7 mouse cellular contexts compared by ENCODE assay signal in genomic region chr1:93804818-93805217, GRCm38 (mm10). TPM values are rescaled to one million over a fixed set of nuclear protein-coding genes. Genes with fewer than 3 reads are reported as not detected.
DNase-seq lines count a peak whose midpoint lies in the region; ATAC-seq and TF ChIP-seq lines count a peak whose summit lies in the region.

No protein-coding gene starts in this region.

- peaks cover 39% of the 10 kb centered on the region for H3K36me3 ChIP-seq in megakaryocyte, embryonic 14.5 days (replicated peaks; ENCODE audit: low read length)
- H3K36me3 ChIP-seq in forebrain, embryonic 15.5 days = peaks cover 26% of the 10 kb centered on the region
- peaks cover 45% of the 10 kb centered on the region for H3K36me3 ChIP-seq in liver, embryonic 13.5 days
- peaks cover 10% of the 10 kb centered on the region for H3K36me3 ChIP-seq in thymus, adult 2 months (ENCODE audit: control insufficient read depth, insufficient read depth, low read length)

- H3K4me2 ChIP-seq in forebrain, embryonic 15.5 days (replicated peaks) = peak overlapping the region; percentile 94
- peak overlapping the region; percentile 98 for H3K4me2 ChIP-seq in liver, embryonic 13.5 days

- ATAC-seq in megakaryocyte, adult 5-6 weeks (ENCODE audit: poor library complexity, severe bottlenecking) = no peak
- ATAC-seq in forebrain, embryonic 15.5 days (replicated peaks) = no peak
- no peak for ATAC-seq in liver, embryonic 13.5 days (ENCODE audit: low read depth)

- no peak for TF ChIP-seq CTCF in thymus, adult 2 months (IDR thresholded peaks at IDR 0.05; ENCODE audit: borderline replicate concordance, control insufficient read depth, extremely low read depth, insufficient read depth, low read length, poor library complexity)

- H3K4me3 ChIP-seq in megakaryocyte, embryonic 14.5 days (replicated peaks) = peak overlapping the region; percentile 96
- H3K4me3 ChIP-seq in forebrain, embryonic 15.5 days = peak overlapping the region; percentile 90
- H3K4me3 ChIP-seq in liver, embryonic 13.5 days (replicated peaks) = peak overlapping the region; percentile 90
- no peak overlapping the region for H3K4me3 ChIP-seq in thymus, adult 2 months (ENCODE audit: control insufficient read depth, insufficient read depth, low read length)

- H3K27me3 ChIP-seq in megakaryocyte, embryonic 14.5 days (replicated peaks) = no peaks in the 10 kb centered on the region
- H3K27me3 ChIP-seq in forebrain, embryonic 15.5 days = no peaks in the 10 kb centered on the region
- no peaks in the 10 kb centered on the region for H3K27me3 ChIP-seq in liver, embryonic 13.5 days
- H3K27me3 ChIP-seq in thymus, adult 2 months (ENCODE audit: control insufficient read depth, insufficient read depth, low read length) = no peaks in the 10 kb centered on the region

- DNase-seq in liver, embryonic 13.5 days = no peak
- no peak for DNase-seq in urinary bladder, postnatal 10 days (ENCODE audit: low spot score)
- no peak for DNase-seq in thymus, adult 2 months
- DNase-seq in lung, postnatal 36 days = no peak

- H3K4me1 ChIP-seq in megakaryocyte, embryonic 14.5 days = peaks cover 53% of the 10 kb centered on the region
- H3K4me1 ChIP-seq in forebrain, embryonic 15.5 days = peaks cover 33% of the 10 kb centered on the region
- H3K4me1 ChIP-seq in liver, embryonic 13.5 days (replicated peaks) = peaks cover 57% of the 10 kb centered on the region
- H3K4me1 ChIP-seq in thymus, adult 2 months (replicated peaks; ENCODE audit: control insufficient read depth, insufficient read depth, low read length) = peaks cover 20% of the 10 kb centered on the region

- H3K27ac ChIP-seq in forebrain, embryonic 15.5 days (replicated peaks) = peak overlapping the region; percentile 96; the same call in 1 of the 2 replicates
- H3K27ac ChIP-seq in liver, embryonic 13.5 days = peak overlapping the region; percentile 98
- no peak overlapping the region for H3K27ac ChIP-seq in thymus, adult 2 months (ENCODE audit: control insufficient read depth, insufficient read depth, low read length)

- TF ChIP-seq POLR2A in thymus, adult 2 months (IDR thresholded peaks at IDR 0.05; ENCODE audit: control insufficient read depth, extremely low read depth, insufficient read depth, low read length, poor library complexity) = no peak

- 80% methylated on average over 4 of the region's 4 CpGs for WGBS in forebrain, embryonic 15.5 days
- 39% methylated on average over 4 of the region's 4 CpGs for WGBS in liver, embryonic 13.5 days (ENCODE audit: insufficient replicate concordance)
- WGBS in thymus, adult 2 months = 87% methylated on average over 4 of the region's 4 CpGs

- H3K9me3 ChIP-seq in megakaryocyte, embryonic 14.5 days = no peaks in the 10 kb centered on the region
- no peaks in the 10 kb centered on the region for H3K9me3 ChIP-seq in forebrain, embryonic 15.5 days
- no peaks in the 10 kb centered on the region for H3K9me3 ChIP-seq in liver, embryonic 13.5 days (replicated peaks)

- peak overlapping the region; percentile 82; the same call in 1 of the 2 replicates for H3K9ac ChIP-seq in forebrain, embryonic 15.5 days (replicated peaks)
- peak overlapping the region; percentile 90 for H3K9ac ChIP-seq in liver, embryonic 13.5 days

RNA-seq across cellular contexts. Expression of gene Ing5, which starts 1.1 kb away (rescaled TPM):
- polyA plus RNA-seq in megakaryocyte, embryonic 14.5 days (2012; ENCODE audit: insufficient read depth, low replicate concordance) = 0.46 TPM in 1 of 2 replicates, not detected in the other
- 8.3 and 11.1 TPM in 2 replicates for total RNA-seq in megakaryocyte, adult 5-6 weeks (2015)
- total RNA-seq in megakaryocyte, adult 5-6 weeks (2017) = 22.1 and 26.3 TPM in 2 replicates
- 10.7 and 11.4 TPM in 2 replicates for polyA plus RNA-seq in forebrain, embryonic 15.5 days (2015; fragmentation: Nextera tagmentation; extraction: Ambion mirVana)
- 12.3 and 13.0 TPM in 2 replicates for polyA plus RNA-seq in liver, embryonic 13.5 days (2015; fragmentation: Nextera tagmentation; extraction: Ambion mirVana)
- 10.9 and 11.0 TPM in 2 replicates for polyA plus RNA-seq in thymus, adult 2 months (2012; rRNA removed)

RNA-seq across cellular contexts. Expression of gene Dtymk, which starts 3.1 kb away (rescaled TPM):
- 4.6 and 45.2 TPM in 2 replicates for polyA plus RNA-seq in megakaryocyte, embryonic 14.5 days (2012; ENCODE audit: insufficient read depth, low replicate concordance)
- total RNA-seq in megakaryocyte, adult 5-6 weeks (2015) = 89.6 and 94.6 TPM in 2 replicates
- total RNA-seq in megakaryocyte, adult 5-6 weeks (2017) = 78.7 and 94.6 TPM in 2 replicates
- polyA plus RNA-seq in forebrain, embryonic 15.5 days (2015; fragmentation: Nextera tagmentation; extraction: Ambion mirVana) = 183 and 192 TPM in 2 replicates
- polyA plus RNA-seq in liver, embryonic 13.5 days (2015; fragmentation: Nextera tagmentation; extraction: Ambion mirVana) = 169 and 181 TPM in 2 replicates
- polyA plus RNA-seq in thymus, adult 2 months (2012; rRNA removed) = 146 and 149 TPM in 2 replicates

RNA-seq across cellular contexts. Expression of gene D2hgdh, which starts 19.9 kb away (rescaled TPM):
- polyA plus RNA-seq in megakaryocyte, embryonic 14.5 days (2012; ENCODE audit: insufficient read depth, low replicate concordance) = 0.55 TPM in 1 of 2 replicates, not detected in the other
- 10.8 and 12.4 TPM in 2 replicates for total RNA-seq in megakaryocyte, adult 5-6 weeks (2015)
- total RNA-seq in megakaryocyte, adult 5-6 weeks (2017) = 13.2 and 15.2 TPM in 2 replicates
- 15.5 and 16.1 TPM in 2 replicates for polyA plus RNA-seq in forebrain, embryonic 15.5 days (2015; fragmentation: Nextera tagmentation; extraction: Ambion mirVana)
- polyA plus RNA-seq in liver, embryonic 13.5 days (2015; fragmentation: Nextera tagmentation; extraction: Ambion mirVana) = 5.8 and 6.1 TPM in 2 replicates
- polyA plus RNA-seq in thymus, adult 2 months (2012; rRNA removed) = 29.3 and 41.7 TPM in 2 replicates

RNA-seq across cellular contexts. Expression of gene Thap4, which starts 50.2 kb away (rescaled TPM):
- polyA plus RNA-seq in megakaryocyte, embryonic 14.5 days (2012; ENCODE audit: insufficient read depth, low replicate concordance) = 40.4 and 184 TPM in 2 replicates
- 19.5 and 25.3 TPM in 2 replicates for total RNA-seq in megakaryocyte, adult 5-6 weeks (2015)
- total RNA-seq in megakaryocyte, adult 5-6 weeks (2017) = 11.5 and 14.0 TPM in 2 replicates
- polyA plus RNA-seq in forebrain, embryonic 15.5 days (2015; fragmentation: Nextera tagmentation; extraction: Ambion mirVana) = 43.1 and 47.4 TPM in 2 replicates
- 16.1 TPM in 2 replicates for polyA plus RNA-seq in liver, embryonic 13.5 days (2015; fragmentation: Nextera tagmentation; extraction: Ambion mirVana)
- 34.5 and 38.9 TPM in 2 replicates for polyA plus RNA-seq in thymus, adult 2 months (2012; rRNA removed)

RNA-seq across cellular contexts. Expression of gene Atg4b, which starts 53.5 kb away (rescaled TPM):
- polyA plus RNA-seq in megakaryocyte, embryonic 14.5 days (2012; ENCODE audit: insufficient read depth, low replicate concordance) = 2.2 and 7.0 TPM in 2 replicates
- 16.6 and 19.9 TPM in 2 replicates for total RNA-seq in megakaryocyte, adult 5-6 weeks (2015)
- total RNA-seq in megakaryocyte, adult 5-6 weeks (2017) = 34.5 and 36.5 TPM in 2 replicates
- polyA plus RNA-seq in forebrain, embryonic 15.5 days (2015; fragmentation: Nextera tagmentation; extraction: Ambion mirVana) = 104 and 106 TPM in 2 replicates
- 64.6 and 76.8 TPM in 2 replicates for polyA plus RNA-seq in liver, embryonic 13.5 days (2015; fragmentation: Nextera tagmentation; extraction: Ambion mirVana)
- polyA plus RNA-seq in thymus, adult 2 months (2012; rRNA removed) = 69.1 and 75.6 TPM in 2 replicates
